Mouse (Mus musculus) embryonic facial prominence, embryonic 10.5 days (tissue): ENCODE measurements at regions not wholly inside any gene's neighbourhood (a gene's known extent, or its start where the extent isn't known, plus 50 kb on each side); places are given as distances from the start of the nearest gene placed in this dataset.

ENCODE experiments used
- DNase-seq: peaks from one replicate; pipeline ENCODE4 v3.0.0-alpha.2; 2017; ENCODE audit warnings: low spot score
- H3K27ac ChIP-seq: fragments of 300-500 bp; sonication (generic); replicated peaks from 2 replicates; pipeline ENCODE4 v1.5.1; 2016; ENCODE audit warnings: mild to moderate bottlenecking
- H3K27me3 ChIP-seq: fragments of 300-500 bp; sonication (generic); replicated peaks from 2 replicates; pipeline ENCODE4 v1.6.1; 2016; ENCODE audit warnings: low read depth, mild to moderate bottlenecking; ENCODE audit not compliant: poor library complexity, severe bottlenecking
- H3K36me3 ChIP-seq: fragments of 300-500 bp; sonication (generic); replicated peaks from 2 replicates; pipeline ENCODE4 v1.6.1; 2016; ENCODE audit warnings: mild to moderate bottlenecking, moderate library complexity
- H3K4me1 ChIP-seq: fragments of 300-500 bp; sonication (generic); 2 replicates; pipeline ENCODE4 v1.6.1; 2016
- H3K4me3 ChIP-seq: fragments of 300-500 bp; sonication (generic); 2 replicates; pipeline ENCODE4 v1.5.1; 2016; ENCODE audit warnings: mild to moderate bottlenecking, moderate library complexity
- H3K9me3 ChIP-seq: fragments of 300-500 bp; sonication (generic); 2 replicates; pipeline ENCODE4 v1.6.1; 2016; ENCODE audit warnings: mild to moderate bottlenecking
- WGBS: fragments of 180-500 bp; shearing (Covaris S2); methylation state at CpG from one replicate; pipeline ENCODE4 v1.1.7; 2016; 5-methylcytosine and 5-hydroxymethylcytosine counted together

GRCm38 (mm10) chrX:107577501-107577900 is 90.3 kb upstream of the Tbx22 start:
- DNase-seq, result peak; percentile 31
- H3K4me3 ChIP-seq, result no peak overlapping the region
- no peaks in the 10 kb centered on the region for H3K4me1 ChIP-seq
- 18% methylated on average over 5 of the region's 5 CpGs for WGBS
- no peaks in the 10 kb centered on the region for H3K27me3 ChIP-seq
- H3K36me3 ChIP-seq, result no peaks in the 10 kb centered on the region
- no peaks in the 10 kb centered on the region for H3K9me3 ChIP-seq
- no peak overlapping the region for H3K27ac ChIP-seq
